Mouse (Mus musculus) midbrain, embryonic 12.5 days (tissue): ENCODE measurements around the gene Klhl32. TPM values are rescaled to one million over a fixed set of nuclear protein-coding genes. Genes with fewer than 3 reads are reported as not detected.
"Not testable (repeated sequence)": the region's sequence is repeated elsewhere in the genome, so short reads cannot be mapped to it uniquely, and the experiment has no call there.

Experiments
- ATAC-seq: fragments of 200-750 bp; cut with Nextera tagmentation; 2 replicates; pipeline ENCODE4 v1.8.0; 2017; ENCODE audit warnings: low read depth, moderate TSS enrichment, moderate library complexity; ENCODE audit not compliant: low FRiP score
- H3K27ac ChIP-seq: fragments of 300-500 bp; sonication (generic); replicated peaks from 2 replicates; pipeline ENCODE4 v1.5.1; 2016; ENCODE audit warnings: mild to moderate bottlenecking
- H3K27me3 ChIP-seq: fragments of 300-500 bp; sonication (generic); 2 replicates; pipeline ENCODE4 v1.6.1; 2016; ENCODE audit warnings: mild to moderate bottlenecking
- H3K36me3 ChIP-seq: fragments of 300-500 bp; sonication (generic); 2 replicates; pipeline ENCODE4 v1.6.1; 2016
- H3K4me1 ChIP-seq: fragments of 300-500 bp; sonication (generic); 2 replicates; pipeline ENCODE4 v1.6.1; 2016
- H3K4me2 ChIP-seq: fragments of 300-500 bp; sonication (generic); replicated peaks from 2 replicates; pipeline ENCODE4 v1.6.1; 2016; ENCODE audit warnings: mild to moderate bottlenecking, moderate library complexity
- H3K4me3 ChIP-seq: fragments of 300-500 bp; sonication (generic); 2 replicates; pipeline ENCODE4 v1.5.1; 2016; ENCODE audit warnings: mild to moderate bottlenecking
- H3K9ac ChIP-seq: fragments of 300-500 bp; sonication (generic); replicated peaks from 2 replicates; pipeline ENCODE4 v1.6.1; 2016; ENCODE audit warnings: mild to moderate bottlenecking, moderate library complexity
- H3K9me3 ChIP-seq: fragments of 300-500 bp; sonication (generic); 2 replicates; pipeline ENCODE4 v1.6.1; 2016; ENCODE audit warnings: mild to moderate bottlenecking
- WGBS: fragments of 180-500 bp; shearing (Covaris S2); methylation state at CpG from one replicate; pipeline ENCODE4 v1.1.7; 2016; 5-methylcytosine and 5-hydroxymethylcytosine counted together
- polyA plus RNA-seq: library from polyadenylated mRNA; unstranded; fragments of >200 nt; fragmentation: Nextera tagmentation; extraction: Ambion mirVana; gene quantifications from 2 replicates; pipeline ENCODE4 v1.2.1, GENCODE M21; 2016

The Klhl32 gene
- polyA plus RNA-seq = 10.9 and 12.5 TPM in 2 replicates

DNA sequence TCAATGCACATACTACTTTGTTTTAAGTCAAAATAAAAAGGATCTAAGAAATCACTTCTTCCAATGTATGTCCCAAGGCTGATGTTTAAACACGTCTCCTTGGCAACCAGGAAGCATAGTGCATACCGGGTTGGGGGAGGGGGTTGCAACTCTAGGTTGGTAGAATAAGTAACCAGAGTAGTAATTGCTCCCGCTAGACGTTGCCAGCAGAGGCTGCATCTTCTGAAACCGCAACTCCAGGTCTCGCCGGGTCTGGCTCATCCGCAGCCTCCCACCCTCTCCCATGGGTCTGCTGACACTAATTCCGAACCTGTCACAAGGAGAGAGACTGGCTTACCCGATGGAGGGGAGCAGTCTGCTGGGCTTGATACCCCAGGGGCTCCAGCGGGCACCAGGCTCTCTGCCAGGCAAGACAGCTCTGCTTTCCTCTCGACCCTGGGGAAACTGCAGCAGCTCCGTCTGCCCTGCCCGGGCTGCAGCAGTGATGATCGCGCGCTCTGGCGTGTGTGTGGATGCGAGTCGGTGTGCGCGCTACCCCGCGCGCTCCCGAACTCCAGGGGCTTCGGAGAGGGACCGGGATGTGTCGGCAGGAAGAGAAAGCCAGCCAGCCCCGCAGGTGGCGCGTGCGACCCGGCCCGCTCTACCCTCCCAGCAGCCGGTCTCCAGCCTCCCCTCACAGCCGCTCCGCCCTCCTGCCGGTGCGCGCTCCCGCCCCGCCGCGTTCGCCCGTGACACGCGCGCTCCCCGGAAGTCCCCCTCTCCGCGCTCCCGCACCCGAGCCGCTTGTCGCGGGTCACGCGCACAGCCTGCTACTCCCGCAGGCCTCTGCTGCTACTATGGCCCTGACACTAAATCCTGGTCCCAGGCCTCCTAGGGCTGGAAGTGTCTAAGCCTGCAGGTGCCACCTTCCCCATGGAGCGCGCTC lies at the start of gene Klhl32:
Klhl32 (minus strand) TSS at position 724 of the 925 bp plus-strand sequence.
- Histone ChIP-seq H3K27me3 (no peaks in the 10 kb centered on the region), H3K36me3 (no peaks in the 10 kb centered on the region), H3K4me2 (peak within 1 kb of the TSS; percentile 65), H3K4me3 (peak within 1 kb of the TSS; percentile 64), H3K9ac (peak within 1 kb of the TSS; percentile 68), H3K27ac (peak within 1 kb of the TSS; percentile 89), H3K9me3 (no peaks in the 10 kb centered on the region), H3K4me1 (peaks cover 9% of the 10 kb centered on the region)
- ATAC-seq = peak; percentile 98
- WGBS = under 1% methylated on average over 57 of the region's 63 CpGs

DNA sequence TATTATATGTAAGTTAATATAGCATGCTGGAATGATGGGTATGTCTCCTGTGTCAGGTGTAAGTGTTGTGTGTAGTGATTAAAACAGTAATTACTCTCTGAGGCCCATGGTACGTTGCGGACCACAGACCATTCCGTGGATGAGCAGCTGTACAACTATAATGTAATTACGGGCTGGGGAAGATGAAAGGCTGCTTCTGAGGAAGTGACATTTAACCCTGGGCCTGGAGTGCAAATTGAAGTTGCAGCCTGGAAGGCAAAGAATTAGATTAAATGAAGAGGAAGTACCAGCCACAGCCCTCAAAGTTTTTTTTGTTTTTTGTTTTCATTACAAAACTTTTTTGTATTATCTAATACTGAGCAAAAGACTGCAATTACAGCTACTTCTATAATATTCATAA lies 48.2 kb upstream of the Klhl32 start:
- no peak for ATAC-seq
- H3K9me3 ChIP-seq = no peaks in the 10 kb centered on the region
- peak overlapping the region; percentile 63 for H3K4me2 ChIP-seq
- no peak overlapping the region for H3K27ac ChIP-seq
- peaks cover 8% of the 10 kb centered on the region for H3K4me1 ChIP-seq
- WGBS = 47% methylated on average over 4 of the region's 4 CpGs
- H3K4me3 ChIP-seq = peak overlapping the region; percentile 79
- peak overlapping the region; percentile 73; the same call in 1 of the 2 replicates for H3K9ac ChIP-seq
- H3K27me3 ChIP-seq = no peaks in the 10 kb centered on the region
- H3K36me3 ChIP-seq = peaks cover 27% of the 10 kb centered on the region

DNA sequence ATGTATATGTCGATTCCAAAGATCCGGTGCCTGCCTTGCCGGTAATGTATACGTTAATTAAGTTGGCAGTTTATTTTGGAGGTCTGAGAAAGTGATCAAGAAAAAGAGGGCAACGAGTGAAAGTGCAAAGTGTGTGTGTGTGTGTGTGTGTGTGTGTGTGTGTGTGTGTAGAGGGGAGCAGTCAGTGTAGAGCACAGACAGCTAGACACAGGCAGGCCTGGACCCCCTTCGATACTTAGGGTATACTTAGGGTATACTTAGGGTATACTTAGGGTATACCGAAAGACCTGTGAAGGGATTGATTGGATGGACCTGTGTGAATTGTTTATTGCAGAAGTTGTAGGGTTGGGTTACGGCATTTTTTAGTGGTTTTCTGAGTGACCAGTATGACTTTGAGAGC lies 47.7 kb upstream of the Klhl32 start:
- WGBS = 31% methylated on average over 8 of the region's 8 CpGs
- Histone ChIP-seq H3K4me1 (peaks cover 8% of the 10 kb centered on the region), H3K9ac (peak overlapping the region; percentile 73), H3K27ac (no peak overlapping the region), H3K9me3 (no peaks in the 10 kb centered on the region), H3K36me3 (peaks cover 25% of the 10 kb centered on the region), H3K4me2 (peak overlapping the region; percentile 63), H3K4me3 (peak overlapping the region; percentile 79), H3K27me3 (no peaks in the 10 kb centered on the region)
- 0 out of 2 replicates have a peak, but pooled peaks have one; percentile 32 for ATAC-seq

DNA sequence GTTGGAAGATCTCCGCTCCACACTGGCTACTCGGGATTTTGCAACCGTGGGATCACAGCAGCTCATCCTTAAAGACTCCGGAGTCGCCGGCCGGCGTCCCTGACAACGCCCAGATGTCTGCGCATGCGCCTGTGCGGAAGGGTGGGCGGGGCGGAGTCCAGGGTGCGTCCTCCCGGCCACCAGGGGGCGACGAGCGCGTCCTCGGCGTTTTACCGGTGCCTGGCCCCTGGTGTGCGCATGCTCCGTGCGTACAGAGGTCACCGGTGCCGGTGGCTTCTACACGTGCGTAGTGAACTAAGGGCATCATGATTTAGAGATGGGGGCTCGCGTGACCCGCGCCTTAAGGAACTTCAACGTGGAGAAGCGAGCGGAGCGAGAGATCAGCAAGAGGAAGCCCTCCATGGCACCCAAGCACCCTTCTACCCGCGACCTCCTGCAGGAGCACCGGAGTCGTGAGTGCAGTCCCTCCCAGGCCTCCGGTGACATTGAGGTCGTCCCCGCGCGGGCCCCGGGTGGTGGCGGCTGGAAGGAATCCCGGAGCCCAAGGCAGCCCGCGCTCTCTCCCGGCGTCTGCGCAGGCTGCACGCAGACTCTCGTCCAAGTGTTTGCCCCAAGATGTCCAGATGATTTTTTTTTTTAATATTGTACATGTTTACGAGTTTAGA lies 47.1 kb upstream of the Klhl32 start, which contains the start of gene Ndufaf4:
Ndufaf4 (plus strand) TSS at position 233 of the 665 bp plus-strand sequence.
- under 1% methylated on average over 58 of the region's 58 CpGs for WGBS
- H3K4me2 ChIP-seq = peak within 1 kb of the TSS; percentile 63
- peaks cover 8% of the 10 kb centered on the region for H3K4me1 ChIP-seq
- H3K9ac ChIP-seq = peak within 1 kb of the TSS; percentile 73
- H3K27me3 ChIP-seq = no peaks in the 10 kb centered on the region
- H3K9me3 ChIP-seq = no peaks in the 10 kb centered on the region
- H3K4me3 ChIP-seq = peak within 1 kb of the TSS; percentile 79
- H3K27ac ChIP-seq = 0 out of 2 replicates have a peak within 1 kb of the TSS, but pooled peaks have one; percentile 15
- H3K36me3 ChIP-seq = peaks cover 19% of the 10 kb centered on the region
- ATAC-seq = peak; percentile 98

DNA sequence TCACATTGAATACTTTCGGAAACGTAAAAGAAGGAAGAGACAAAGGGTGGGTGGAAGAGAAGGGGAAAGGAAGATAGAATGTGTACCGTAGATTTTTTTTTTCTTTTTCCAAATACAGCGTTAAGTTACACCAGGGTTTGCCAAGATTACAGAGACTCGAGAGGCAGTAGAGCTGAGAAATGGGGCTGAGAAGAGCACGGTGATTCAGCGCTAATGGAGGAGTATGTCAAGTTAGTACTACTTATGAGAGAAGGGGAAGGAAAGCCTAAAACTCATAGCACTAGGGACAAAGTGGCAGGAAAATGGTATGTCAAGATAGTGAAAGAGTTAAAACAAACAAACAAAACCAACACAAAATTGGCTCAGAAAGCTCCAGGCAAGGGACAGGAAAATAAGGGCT lies 46.4 kb upstream of the Klhl32 start:
- Histone ChIP-seq H3K4me3 (peak overlapping the region; percentile 79), H3K36me3 (peaks cover 15% of the 10 kb centered on the region; the same call in 1 of the 2 replicates), H3K27me3 (no peaks in the 10 kb centered on the region), H3K4me1 (peaks cover 8% of the 10 kb centered on the region), H3K27ac (no peak overlapping the region), H3K9ac (peak overlapping the region; percentile 73), H3K9me3 (no peaks in the 10 kb centered on the region), H3K4me2 (peak overlapping the region; percentile 63)
- peak; percentile 24; the same call in 1 of the 2 replicates for ATAC-seq
- 18% methylated on average over 7 of the region's 7 CpGs for WGBS

DNA sequence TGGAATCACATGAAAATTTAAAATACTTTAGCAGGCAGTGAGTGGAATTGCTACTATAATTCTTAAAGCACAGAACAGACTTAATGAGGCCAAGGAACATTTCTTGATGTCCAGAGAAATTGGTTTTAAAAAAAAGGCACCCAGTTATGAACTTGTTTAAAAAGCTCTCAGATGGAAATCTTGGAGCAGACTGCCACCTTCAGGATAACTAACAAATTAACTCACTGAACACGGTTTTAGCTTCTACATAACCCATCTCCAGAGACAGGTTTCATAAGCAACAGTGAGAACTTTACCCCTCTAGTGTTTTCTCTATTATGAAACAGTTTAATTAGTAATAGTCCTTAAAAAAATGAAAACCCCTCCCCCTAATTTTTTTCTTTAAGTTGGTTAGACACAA lies 45.9 kb upstream of the Klhl32 start:
- no peaks in the 10 kb centered on the region for H3K27me3 ChIP-seq
- 0% methylated on average over 1 of the region's 1 CpGs for WGBS
- H3K4me2 ChIP-seq = peak overlapping the region; percentile 63; the same call in 1 of the 2 replicates
- no peak overlapping the region for H3K4me3 ChIP-seq
- H3K27ac ChIP-seq = no peak overlapping the region
- peaks cover 8% of the 10 kb centered on the region for H3K4me1 ChIP-seq
- no peaks in the 10 kb centered on the region for H3K9me3 ChIP-seq
- ATAC-seq = no peak
- no peak overlapping the region for H3K9ac ChIP-seq
- H3K36me3 ChIP-seq = peaks cover 12% of the 10 kb centered on the region; the same call in 1 of the 2 replicates

DNA sequence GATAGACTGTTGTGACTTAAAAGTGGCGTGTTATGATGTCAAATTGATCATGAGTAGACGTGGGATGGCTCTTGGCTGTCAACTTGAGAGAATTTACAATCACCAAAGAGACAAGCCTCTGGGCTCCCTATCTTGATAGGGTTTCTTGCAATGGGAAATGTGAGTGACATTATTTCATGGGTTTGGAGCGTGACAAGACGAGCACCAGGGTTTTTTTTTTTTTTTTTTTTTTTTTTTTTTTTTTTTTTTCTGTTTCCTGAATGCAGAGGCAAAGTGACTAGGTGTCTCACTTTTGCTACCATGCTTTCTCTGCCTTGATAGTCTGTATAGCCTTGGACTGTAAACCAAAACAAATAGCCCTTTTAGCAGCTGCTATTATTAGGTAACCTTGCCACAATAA lies 43.7 kb upstream of the Klhl32 start:
- no peak overlapping the region for H3K4me3 ChIP-seq
- H3K4me1 ChIP-seq = peaks cover 8% of the 10 kb centered on the region
- H3K27ac ChIP-seq = no peak overlapping the region
- H3K9ac ChIP-seq = no peak overlapping the region
- 89% methylated on average over 4 of the region's 4 CpGs for WGBS
- H3K4me2 ChIP-seq = no peak overlapping the region
- ATAC-seq = no peak
- no peaks in the 10 kb centered on the region for H3K27me3 ChIP-seq
- H3K36me3 ChIP-seq = no peaks in the 10 kb centered on the region
- no peaks in the 10 kb centered on the region for H3K9me3 ChIP-seq

DNA sequence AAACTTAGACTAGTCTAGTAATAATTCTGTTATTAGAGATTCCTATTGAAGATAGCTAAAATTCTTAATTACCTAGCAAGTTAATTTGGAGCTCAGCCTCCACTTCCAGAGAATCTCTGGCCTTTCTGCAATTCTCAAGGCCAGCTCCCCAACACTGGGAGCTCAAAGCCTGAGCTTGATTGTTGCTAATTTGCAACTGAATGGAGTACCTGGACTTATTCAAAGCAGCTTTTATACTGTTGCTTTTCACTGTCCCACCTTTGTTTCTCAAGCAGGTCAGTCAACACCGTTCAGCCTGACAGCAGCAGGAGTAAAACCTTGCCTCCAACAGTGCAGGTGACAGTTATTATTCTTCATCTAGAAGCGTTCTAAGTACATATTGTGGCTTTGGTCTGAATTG lies 41.4 kb upstream of the Klhl32 start:
- WGBS = 68% methylated on average over 2 of the region's 2 CpGs
- not testable (repeated sequence) for H3K36me3 ChIP-seq, ATAC-seq, H3K4me2 ChIP-seq, H3K9me3 ChIP-seq, H3K4me3 ChIP-seq, H3K4me1 ChIP-seq, H3K27ac ChIP-seq, H3K9ac ChIP-seq, H3K27me3 ChIP-seq

DNA sequence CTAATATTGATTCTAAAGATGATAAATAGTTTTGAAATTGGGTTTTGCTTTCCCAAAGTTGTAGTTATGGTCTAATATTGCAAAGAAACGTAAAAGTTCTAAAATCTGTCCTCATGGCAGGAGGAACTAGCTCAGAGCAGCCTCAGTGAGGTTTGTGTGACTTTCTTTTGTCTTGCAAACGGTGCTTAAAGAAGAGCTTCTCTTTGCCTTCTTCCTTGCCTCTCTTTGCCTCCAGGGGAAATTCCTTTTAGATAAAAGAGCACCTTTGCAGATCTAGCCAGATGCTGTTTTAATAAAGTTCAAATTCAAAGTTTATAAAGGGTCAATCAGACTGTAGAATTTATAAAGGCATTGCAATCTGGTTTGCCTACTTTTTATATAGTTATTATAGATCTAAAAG lies 38.5 kb upstream of the Klhl32 start:
- ATAC-seq, H3K9ac ChIP-seq, H3K4me1 ChIP-seq, H3K4me3 ChIP-seq, H3K27ac ChIP-seq, H3K9me3 ChIP-seq, H3K4me2 ChIP-seq, H3K36me3 ChIP-seq, H3K27me3 ChIP-seq: not testable (repeated sequence)
- WGBS = 29% methylated on average over 2 of the region's 2 CpGs

DNA sequence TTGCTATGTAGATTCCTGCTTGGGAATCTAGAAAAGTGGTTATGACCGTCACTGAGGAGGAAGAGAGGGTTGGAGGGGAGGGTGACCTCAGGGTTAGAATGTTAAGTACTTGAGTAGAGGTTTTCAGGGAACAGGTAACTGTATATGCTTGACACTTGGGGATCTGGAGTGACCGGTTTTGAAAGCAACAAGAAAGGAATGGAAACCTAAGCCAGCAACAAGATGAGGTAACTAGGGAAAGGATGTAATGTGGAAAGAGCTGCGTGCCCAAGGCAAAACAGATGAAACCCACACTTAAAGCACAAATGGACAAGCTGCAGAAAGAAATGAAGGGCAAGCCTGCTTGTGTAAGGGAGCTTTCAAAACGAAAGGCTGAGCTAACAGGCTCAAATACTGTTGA lies 18.3 kb upstream of the Klhl32 start:
- no peak overlapping the region for H3K9ac ChIP-seq
- no peak for ATAC-seq
- H3K4me3 ChIP-seq = no peak overlapping the region
- 78% methylated on average over 4 of the region's 4 CpGs for WGBS
- H3K4me2 ChIP-seq = no peak overlapping the region
- no peak overlapping the region for H3K27ac ChIP-seq
- no peaks in the 10 kb centered on the region for H3K4me1 ChIP-seq
- no peaks in the 10 kb centered on the region for H3K36me3 ChIP-seq
- no peaks in the 10 kb centered on the region for H3K27me3 ChIP-seq
- no peaks in the 10 kb centered on the region for H3K9me3 ChIP-seq

DNA sequence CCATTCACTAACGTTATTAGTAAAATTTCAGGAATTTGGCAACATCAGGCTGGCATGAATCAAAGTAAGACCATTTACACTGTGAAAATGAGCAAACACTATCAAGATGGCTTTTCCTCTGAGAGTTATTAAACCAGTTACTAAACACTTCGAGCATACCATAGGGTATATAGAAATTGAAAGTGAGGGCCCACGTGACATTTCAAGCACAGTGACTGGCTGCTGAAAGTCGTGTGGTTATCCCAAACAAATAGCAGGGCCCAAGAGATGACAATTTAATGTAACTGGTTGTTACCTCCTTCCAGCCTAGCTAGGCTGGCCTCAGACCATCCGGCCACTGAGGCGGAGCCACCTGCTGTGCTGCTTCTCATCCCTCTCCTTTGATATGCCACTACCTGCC lies 14.8 kb upstream of the Klhl32 start:
- H3K4me1 ChIP-seq = no peaks in the 10 kb centered on the region
- H3K4me3 ChIP-seq = no peak overlapping the region
- H3K9ac ChIP-seq = no peak overlapping the region
- H3K27me3 ChIP-seq = no peaks in the 10 kb centered on the region
- H3K27ac ChIP-seq = no peak overlapping the region
- H3K4me2 ChIP-seq = no peak overlapping the region
- H3K36me3 ChIP-seq = no peaks in the 10 kb centered on the region
- WGBS = 53% methylated on average over 6 of the region's 6 CpGs
- ATAC-seq = no peak
- H3K9me3 ChIP-seq = no peaks in the 10 kb centered on the region

DNA sequence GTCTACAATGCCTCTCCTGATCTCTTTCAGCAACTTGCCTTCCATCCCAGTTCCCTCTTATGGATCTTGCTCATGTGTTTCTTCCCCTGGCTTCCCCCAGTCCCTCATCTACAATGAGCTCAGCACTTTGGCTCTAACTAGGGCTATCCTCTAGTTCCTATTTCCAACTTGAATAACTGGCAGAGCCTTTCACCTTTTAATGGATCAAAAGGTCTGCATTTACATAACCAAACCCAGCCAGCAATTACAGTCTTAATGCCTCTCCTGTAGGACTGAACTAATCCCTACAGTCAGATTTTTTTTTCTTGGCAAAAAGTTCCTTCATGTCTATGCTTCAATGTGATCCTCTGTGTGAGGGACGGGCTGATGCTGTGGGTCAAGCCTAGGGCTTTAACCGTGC lies 3.5 kb downstream of the Klhl32 start:
- ATAC-seq = no peak
- 80% methylated on average over 2 of the region's 2 CpGs for WGBS
- H3K4me2 ChIP-seq = no peak overlapping the region

More for the DNA sequence above, 3.5 kb downstream of the Klhl32 start:
- H3K4me3 ChIP-seq = no peak overlapping the region
- no peak overlapping the region for H3K9ac ChIP-seq
- no peaks in the 10 kb centered on the region for H3K9me3 ChIP-seq
- no peaks in the 10 kb centered on the region for H3K27me3 ChIP-seq
- H3K36me3 ChIP-seq = no peaks in the 10 kb centered on the region
- peaks cover 9% of the 10 kb centered on the region for H3K4me1 ChIP-seq
- H3K27ac ChIP-seq = no peak overlapping the region
